Mouse (Mus musculus) ES-E14 (cell line): ENCODE data around the gene Lrrc61. TPM values are rescaled to one million over a fixed set of nuclear protein-coding genes. Genes with fewer than 3 reads are reported as not detected.

Experiments
- DNase-seq: peaks from one replicate; pipeline ENCODE4 v3.0.0-alpha.2; 2013; ENCODE audit warnings: low read depth, low spot score
- H3K27ac ChIP-seq: 2 replicates; pipeline ENCODE4 v1.5.1; 2012; ENCODE audit warnings: low read depth, mild to moderate bottlenecking, low read length, moderate library complexity, mixed read lengths; ENCODE audit not compliant: poor library complexity, insufficient read depth, severe bottlenecking
- H3K36me3 ChIP-seq: 2 replicates; pipeline ENCODE4 v1.6.1; 2012; ENCODE audit warnings: mild to moderate bottlenecking, low read length, moderate library complexity, mixed read lengths; ENCODE audit not compliant: control insufficient read depth, poor library complexity, insufficient read depth, severe bottlenecking
- H3K4me1 ChIP-seq, 2 experiments: fragments of 150-350 bp in 1 of 2; sonication (generic) in 1 of 2; 2 replicates each; pipeline ENCODE4 v1.6.1; 2012; ENCODE audit warnings: low read length in 2 of 2, mild to moderate bottlenecking in 1 of 2, mixed read lengths in 1 of 2; ENCODE audit not compliant: control insufficient read depth in 2 of 2, insufficient read depth in 2 of 2, poor library complexity in 1 of 2
- H3K4me3 ChIP-seq, 2 experiments: fragments of 150-350 bp in 1 of 2; sonication (generic) in 1 of 2; 2 replicates each; pipeline ENCODE4 v1.5.1; 2012; ENCODE audit warnings: low read length in 2 of 2, low read depth in 1 of 2, mild to moderate bottlenecking in 1 of 2, mixed read lengths in 1 of 2; ENCODE audit not compliant: insufficient read depth in 1 of 2, poor library complexity in 1 of 2, severe bottlenecking in 1 of 2
- H3K9ac ChIP-seq: 2 replicates; pipeline ENCODE4 v1.6.1; 2012; ENCODE audit warnings: low read depth, mild to moderate bottlenecking, low read length, mixed read lengths; ENCODE audit not compliant: poor library complexity, insufficient read depth, severe bottlenecking
- H3K9me3 ChIP-seq: fragments of 150-350 bp; sonication (generic); 2 replicates; pipeline ENCODE4 v1.6.1; 2012; ENCODE audit warnings: low read depth, mild to moderate bottlenecking, low read length; ENCODE audit not compliant: control insufficient read depth, insufficient read depth
- CHD2 ChIP-seq: IDR thresholded peaks from 2 replicates; pipeline ENCODE4 v1.6.1; 2014; ENCODE audit warnings: mild to moderate bottlenecking, low read depth, low read length, inconsistent platforms
- HCFC1 ChIP-seq: IDR thresholded peaks from 2 replicates; pipeline ENCODE4 v1.6.1; 2012; ENCODE audit warnings: low read length, inconsistent platforms, borderline replicate concordance; ENCODE audit not compliant: insufficient read depth
- MAFK ChIP-seq: IDR thresholded peaks from 2 replicates; pipeline ENCODE4 v1.6.1; 2014; ENCODE audit warnings: mild to moderate bottlenecking, low read depth, low read length, inconsistent platforms; ENCODE audit not compliant: insufficient read depth
- ZC3H11A ChIP-seq: IDR thresholded peaks from 2 replicates; pipeline ENCODE4 v1.6.1; 2012; ENCODE audit warnings: low read depth, mild to moderate bottlenecking, inconsistent platforms, low read length, borderline replicate concordance
- ZNF384 ChIP-seq: IDR thresholded peaks from 2 replicates; pipeline ENCODE4 v1.6.1; 2012; ENCODE audit warnings: low read depth, low read length, inconsistent platforms
- in situ Hi-C, 2 experiments: fragments of 600-800 bp; cut with MboI; formaldehyde crosslinking; loops; one replicate each; pipeline ENCODE4 v1.15.1; 2025; ENCODE audit warnings: low sequenced_read_pairs in 2 of 2, inconsistent platforms in 1 of 2; ENCODE audit not compliant: unreplicated experiment in 2 of 2
- total RNA-seq: library from RNA; depleted of rRNA; stranded (reverse); fragments of 300-350 nt; gene quantifications from 2 replicates; pipeline ENCODE4 v1.2.3, GENCODE M21; 2012

The Lrrc61 gene
- total RNA-seq, 1 experiment: 2.0 TPM

GRCm38 (mm10) chr6:48542631-48543030 is 12.0 kb upstream of the Lrrc61 start:
- no peak for DNase-seq
- Histone ChIP-seq H3K4me3 (no peak overlapping the region), H3K36me3 (no peaks in the 10 kb centered on the region), H3K4me1 (peaks cover 0 to 6% of the 10 kb centered on the region in 2 experiments; a peak in 2 of 4 replicates), H3K9me3 (no peaks in the 10 kb centered on the region), H3K27ac (no peak overlapping the region), H3K9ac (no peak overlapping the region)
- TF ChIP-seq CHD2: no peak
- no peak for TF ChIP-seq MAFK
- no peak for TF ChIP-seq HCFC1
- no peak for TF ChIP-seq ZNF384
- TF ChIP-seq ZC3H11A: no peak
- in situ Hi-C loops: no loop called here

DNA sequence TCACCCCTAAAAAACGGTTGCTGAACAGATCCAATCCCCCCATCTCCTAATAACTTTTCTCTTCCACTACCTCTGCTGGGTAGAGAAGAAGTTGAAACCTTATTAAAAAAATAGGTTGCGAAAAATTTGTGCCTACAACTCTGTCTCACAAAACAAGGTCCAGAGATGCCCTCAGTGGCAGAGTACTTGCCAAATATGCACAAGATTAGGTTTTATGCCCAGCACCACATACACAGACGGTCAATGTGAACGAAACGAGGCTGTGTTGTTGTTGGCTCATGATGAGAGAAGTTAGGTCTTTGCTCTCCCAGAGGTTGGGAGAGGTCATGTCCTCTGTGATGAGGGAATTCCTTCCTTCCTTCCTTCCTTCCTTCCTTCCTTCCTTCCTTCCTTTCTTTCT is 9.3 kb upstream of the Lrrc61 start:
- TF ChIP-seq ZC3H11A: no peak
- Histone ChIP-seq H3K9me3 (no peaks in the 10 kb centered on the region), H3K36me3 (no peaks in the 10 kb centered on the region), H3K9ac (no peak overlapping the region), H3K4me3 (no peak overlapping the region), H3K27ac (no peak overlapping the region), H3K4me1 (peaks cover 0 to 3% of the 10 kb centered on the region in 2 experiments; a peak in 1 of 4 replicates)
- in situ Hi-C loops: no loop called here
- DNase-seq: no peak

DNA sequence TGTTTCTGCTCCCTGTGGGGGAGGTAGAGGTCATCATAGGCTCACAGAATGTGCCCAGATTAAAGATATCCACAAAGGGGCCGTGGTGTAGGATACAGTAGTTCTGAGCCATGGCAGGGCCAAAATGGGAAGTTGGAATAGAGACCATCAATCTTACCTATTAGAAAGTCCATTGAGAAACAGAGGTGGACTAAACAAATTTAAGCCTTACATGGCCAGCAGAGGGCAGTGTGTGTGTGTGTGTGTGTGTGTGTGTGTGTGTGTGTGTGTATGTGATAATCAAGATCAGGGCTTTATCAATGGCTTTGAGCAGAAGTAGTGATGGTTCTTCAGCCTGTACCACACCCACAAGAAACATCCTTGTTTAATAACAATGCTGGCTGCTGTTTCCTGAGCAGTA is 8.3 kb upstream of the Lrrc61 start:
- H3K4me3 ChIP-seq: no peak overlapping the region
- no peak for TF ChIP-seq CHD2
- no peak for TF ChIP-seq MAFK
- TF ChIP-seq ZC3H11A: no peak
- TF ChIP-seq ZNF384: no peak
- no peak for TF ChIP-seq HCFC1
- no peak overlapping the region for H3K27ac ChIP-seq
- no peak for DNase-seq
- in situ Hi-C loops: no loop called here
- H3K4me1 ChIP-seq: peaks cover 0 to 3% of the 10 kb centered on the region in 2 experiments; a peak in 1 of 4 replicates
- H3K9me3 ChIP-seq: no peaks in the 10 kb centered on the region
- no peaks in the 10 kb centered on the region for H3K36me3 ChIP-seq
- H3K9ac ChIP-seq: no peak overlapping the region

DNA sequence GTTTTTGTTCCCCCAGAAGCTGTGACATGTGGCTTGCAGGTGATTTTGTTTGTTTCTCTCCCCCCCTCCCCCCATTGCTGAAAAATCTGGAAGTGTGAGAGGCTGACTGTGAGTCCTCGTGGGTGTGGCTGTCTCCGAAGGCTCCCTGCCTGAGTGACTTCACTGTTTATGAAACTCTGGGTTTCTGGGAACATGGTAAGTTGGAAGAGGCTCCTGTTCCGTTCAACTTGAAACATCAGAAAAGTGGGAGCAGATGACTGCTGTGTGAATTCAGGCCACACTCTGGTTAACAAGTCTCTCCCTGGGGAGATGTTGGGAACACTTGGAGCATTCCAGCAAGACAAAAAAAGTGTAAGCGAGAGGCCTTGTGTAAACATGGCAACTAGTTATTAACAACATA is 7.7 kb upstream of the Lrrc61 start:
- H3K36me3 ChIP-seq: no peaks in the 10 kb centered on the region
- no peak overlapping the region for H3K27ac ChIP-seq
- H3K9ac ChIP-seq: no peak overlapping the region
- no peaks in the 10 kb centered on the region for H3K9me3 ChIP-seq
- no peak overlapping the region for H3K4me3 ChIP-seq
- in situ Hi-C loops: no loop called here
- TF ChIP-seq HCFC1: no peak
- TF ChIP-seq CHD2: no peak
- no peak for TF ChIP-seq ZC3H11A
- no peak for TF ChIP-seq MAFK
- no peak for TF ChIP-seq ZNF384
- DNase-seq: no peak
- H3K4me1 ChIP-seq: peaks cover 0 to 2% of the 10 kb centered on the region in 2 experiments; a peak in 1 of 4 replicates

GRCm38 (mm10) chr6:48548314-48548713 is 6.3 kb upstream of the Lrrc61 start:
- no peak for DNase-seq
- in situ Hi-C loops: no loop called here
- H3K27ac ChIP-seq: no peak overlapping the region
- H3K9me3 ChIP-seq: no peaks in the 10 kb centered on the region
- no peak overlapping the region for H3K4me3 ChIP-seq
- no peaks in the 10 kb centered on the region for H3K36me3 ChIP-seq
- H3K9ac ChIP-seq: no peak overlapping the region
- H3K4me1 ChIP-seq: no peaks in the 10 kb centered on the region
- TF ChIP-seq HCFC1 (no peak), MAFK (no peak), ZNF384 (no peak), CHD2 (no peak), ZC3H11A (no peak)
